Mouse (Mus musculus) small intestine, adult 2 months (tissue): Measurements from ENCODE around the gene Nos1. TPM values are rescaled to one million over a fixed set of nuclear protein-coding genes. Genes with fewer than 3 reads are reported as not detected.
A peak's percentile ranks its signal among the peaks of the same experiment; 100 is the strongest.

Experiments used
- H3K27ac ChIP-seq: fragments of 200-500 bp; 2 replicates; pipeline ENCODE4 v1.5.1; 2012; ENCODE audit warnings: low read depth, low read length, control low read depth, inconsistent platforms; ENCODE audit not compliant: insufficient read depth
- H3K27me3 ChIP-seq: fragments of 200-500 bp; 2 replicates; pipeline ENCODE4 v1.6.1; 2012; ENCODE audit warnings: mild to moderate bottlenecking, moderate library complexity, low read length, inconsistent platforms; ENCODE audit not compliant: control insufficient read depth, insufficient read depth
- H3K36me3 ChIP-seq: fragments of 200-500 bp; 2 replicates; pipeline ENCODE4 v1.6.1; 2012; ENCODE audit warnings: mild to moderate bottlenecking, low read length, control low read depth, inconsistent platforms; ENCODE audit not compliant: control insufficient read depth, insufficient read depth
- H3K4me1 ChIP-seq: fragments of 200-500 bp; 2 replicates; pipeline ENCODE4 v1.6.1; 2012; ENCODE audit warnings: low read length, inconsistent platforms, mixed read lengths; ENCODE audit not compliant: control insufficient read depth, insufficient read depth, insufficient read length
- H3K4me3 ChIP-seq: fragments of 200-500 bp; 2 replicates; pipeline ENCODE4 v1.5.1; 2012; ENCODE audit warnings: low read depth, mild to moderate bottlenecking, control low read depth, inconsistent platforms, low read length, moderate library complexity
- CTCF ChIP-seq: fragments of 200-500 bp; IDR thresholded peaks from 2 replicates; pipeline ENCODE4 v1.5.1; 2012; ENCODE audit warnings: low read depth, mild to moderate bottlenecking, control low read depth, inconsistent platforms, low read length, moderate library complexity, mixed read lengths; ENCODE audit not compliant: insufficient replicate concordance, insufficient read length; ENCODE audit errors: extremely low read depth
- POLR2A ChIP-seq: fragments of 200-500 bp; IDR thresholded peaks from 2 replicates; pipeline ENCODE4 v1.6.1; 2012; ENCODE audit warnings: low read depth, mild to moderate bottlenecking, control low read depth, inconsistent platforms, low read length, moderate library complexity
- WGBS: fragments of 180-500 bp; shearing (Covaris S2); methylation state at CpG from one replicate; pipeline ENCODE4 v1.1.7; 2018; 5-methylcytosine and 5-hydroxymethylcytosine counted together
- polyA plus RNA-seq: library from polyadenylated mRNA; depleted of rRNA; stranded (reverse); fragments of >200 nt; gene quantifications from 2 replicates; pipeline ENCODE4 v1.2.3, GENCODE M21; 2012

Nos1 gene
- polyA plus RNA-seq, 1 experiment, result 0.65 TPM

GRCm38 (mm10) chr5:117976263-117976656, 195.4 kb downstream of the Nos1 start:
- H3K27me3 ChIP-seq, result no peaks in the 10 kb centered on the region
- no peak overlapping the region for H3K27ac ChIP-seq
- peaks cover 4% of the 10 kb centered on the region for H3K4me1 ChIP-seq
- no peaks in the 10 kb centered on the region; the same call in 1 of the 2 replicates for H3K36me3 ChIP-seq
- peak overlapping the region; percentile 92 for H3K4me3 ChIP-seq
- TF ChIP-seq CTCF (no peak), POLR2A (no peak)
- 24% methylated on average over 19 of the region's 19 CpGs for WGBS

DNA sequence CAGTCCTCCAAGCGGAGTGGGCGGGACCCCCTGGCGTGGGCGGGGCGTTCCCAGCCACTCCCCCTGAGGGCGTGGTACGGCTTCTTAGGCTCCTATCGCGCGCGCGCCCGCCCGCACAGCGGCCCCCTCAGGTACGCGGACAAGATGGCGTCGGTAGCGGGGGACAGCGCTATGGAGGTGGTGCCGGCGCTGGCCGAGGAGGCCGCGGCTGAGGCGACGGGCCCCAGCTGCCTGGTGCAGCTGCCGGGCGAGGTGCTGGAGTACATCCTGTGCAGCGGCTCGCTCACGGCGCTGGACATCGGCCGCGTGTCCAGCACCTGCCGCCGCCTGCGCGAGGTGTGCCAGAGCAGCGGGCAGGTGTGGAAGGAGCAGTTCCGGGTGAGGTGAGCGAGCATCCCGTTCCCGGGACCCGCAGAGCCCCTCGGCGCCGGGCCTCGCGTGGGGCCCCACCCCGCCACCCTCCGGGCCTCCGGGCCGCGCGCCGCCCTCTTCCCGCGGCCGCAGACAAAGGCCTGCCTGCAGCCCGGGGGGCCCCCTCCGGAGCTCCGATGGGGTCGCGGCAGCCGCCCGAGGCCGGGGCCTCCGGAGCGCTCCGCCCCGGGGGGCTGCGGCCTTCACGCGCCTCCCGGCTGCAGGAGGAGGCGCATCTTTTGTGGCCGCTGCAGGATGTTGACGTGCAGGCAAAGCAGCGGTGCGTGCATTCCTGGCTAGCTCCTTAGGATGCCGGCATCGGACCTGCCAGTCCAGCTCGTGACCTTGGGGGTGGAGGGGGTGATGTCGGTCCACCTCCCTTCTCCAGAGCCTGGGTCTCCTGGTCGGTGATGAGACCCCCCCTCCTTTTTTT, 196.0 kb downstream of the Nos1 start, which contains the start of gene Fbxo21:
Gene Fbxo21 (plus strand): TSS at position 74 of the 844 bp plus-strand sequence.
- WGBS, result under 1% methylated on average over 87 of the region's 88 CpGs
- Histone ChIP-seq H3K4me3 (peak within 1 kb of the TSS; percentile 92), H3K27ac (no peak within 1 kb of the TSS), H3K4me1 (peaks cover 4% of the 10 kb centered on the region), H3K36me3 (no peaks in the 10 kb centered on the region; the same call in 1 of the 2 replicates), H3K27me3 (no peaks in the 10 kb centered on the region)
- TF ChIP-seq POLR2A, result no peak; the same call in 1 of the 2 replicates
- TF ChIP-seq CTCF, result no peak

DNA sequence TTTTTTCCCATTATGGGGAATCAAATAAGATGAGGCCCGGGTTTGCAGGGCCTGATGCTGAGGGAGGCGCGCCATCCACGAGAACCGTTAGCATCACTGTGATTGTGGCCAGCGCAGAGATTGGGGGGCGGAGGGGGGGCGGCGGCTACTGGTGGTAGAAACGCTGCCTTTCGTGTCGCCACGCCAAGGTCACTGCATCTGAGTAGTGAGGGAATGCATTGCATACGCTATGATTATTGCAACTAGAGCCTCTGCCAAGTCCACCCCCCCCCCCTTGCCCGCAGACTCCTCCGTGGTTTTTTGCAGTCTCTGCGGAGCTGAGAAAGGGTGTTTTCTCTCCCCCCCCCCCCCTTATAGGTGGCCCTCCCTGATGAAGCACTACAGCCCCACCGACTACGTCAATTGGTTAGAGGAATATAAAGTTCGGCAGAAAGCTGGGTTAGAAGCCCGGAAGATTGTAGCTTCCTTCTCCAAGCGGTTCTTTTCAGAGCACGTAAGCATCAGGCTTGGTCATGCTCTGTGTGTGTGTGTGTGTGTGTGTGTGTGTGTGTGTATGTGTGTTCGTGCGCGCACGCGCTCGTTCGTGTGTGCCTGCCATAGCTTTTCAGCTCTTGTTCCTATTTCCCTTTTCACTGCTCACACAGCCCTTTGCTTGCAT, 196.8 kb downstream of the Nos1 start:
- no peaks in the 10 kb centered on the region for H3K27me3 ChIP-seq
- no peak for TF ChIP-seq CTCF
- TF ChIP-seq POLR2A, result no peak
- H3K27ac ChIP-seq, result no peak overlapping the region
- WGBS, result 21% methylated on average over 30 of the region's 30 CpGs
- H3K4me1 ChIP-seq, result peaks cover 4% of the 10 kb centered on the region
- H3K36me3 ChIP-seq, result no peaks in the 10 kb centered on the region; the same call in 1 of the 2 replicates
- peak overlapping the region; percentile 92 for H3K4me3 ChIP-seq

DNA sequence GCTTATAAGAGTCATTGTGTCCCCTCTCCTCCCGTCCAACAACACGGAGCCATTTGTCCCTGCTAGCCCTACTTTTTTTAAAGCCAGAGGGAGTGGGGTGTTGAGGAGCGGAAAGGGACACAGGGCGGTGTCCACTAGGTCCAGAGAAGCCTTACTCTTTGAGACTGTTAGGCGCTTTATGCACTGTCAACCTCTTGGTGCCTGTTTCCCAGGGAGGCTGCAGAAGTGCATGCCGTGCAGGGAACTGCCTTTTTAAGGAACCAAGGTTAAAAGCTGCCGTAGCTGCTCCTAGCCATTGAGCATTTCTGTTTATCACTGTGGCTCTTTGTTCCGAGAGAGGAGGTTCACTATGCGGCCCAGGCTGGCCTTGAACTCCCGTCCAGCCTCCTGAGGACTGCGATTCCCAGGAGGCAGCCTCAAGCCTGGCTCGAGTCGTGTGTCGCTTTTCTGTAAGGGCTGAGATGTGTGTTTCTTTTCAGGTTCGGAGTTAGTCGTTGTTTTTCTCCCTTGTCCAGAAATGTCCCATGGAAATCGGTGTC, 197.4 kb downstream of the Nos1 start:
- no peak overlapping the region for H3K27ac ChIP-seq
- TF ChIP-seq CTCF (no peak), POLR2A (no peak)
- 71% methylated on average over 17 of the region's 17 CpGs for WGBS

DNA sequence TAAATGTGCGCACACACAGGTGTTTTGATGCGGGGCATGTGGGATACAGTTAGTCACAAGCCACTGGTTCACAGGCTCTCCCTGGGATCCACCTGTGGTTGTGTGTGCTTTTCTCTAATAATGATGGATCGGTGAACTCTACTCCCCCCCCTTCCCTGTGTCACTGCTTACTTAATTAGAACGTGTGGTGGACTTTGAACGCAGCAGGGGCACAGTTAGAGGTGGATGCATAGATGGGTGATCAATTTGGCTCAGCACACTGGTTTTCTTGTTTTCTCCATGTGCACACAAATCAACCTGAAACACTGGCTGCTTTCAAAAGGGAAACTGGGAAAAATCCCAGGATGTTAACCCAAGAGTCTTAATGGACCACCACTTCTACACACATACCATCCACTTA, 198.2 kb downstream of the Nos1 start:
- Histone ChIP-seq H3K36me3 (no peaks in the 10 kb centered on the region; the same call in 1 of the 2 replicates), H3K4me1 (peaks cover 4% of the 10 kb centered on the region), H3K27me3 (no peaks in the 10 kb centered on the region), H3K27ac (no peak overlapping the region), H3K4me3 (no peak overlapping the region)
- no peak for TF ChIP-seq POLR2A
- TF ChIP-seq CTCF, result no peak
- WGBS, result 35% methylated on average over 5 of the region's 5 CpGs

More for the DNA sequence above, 197.4 kb downstream of the Nos1 start:
- Histone ChIP-seq H3K27me3 (no peaks in the 10 kb centered on the region), H3K36me3 (no peaks in the 10 kb centered on the region; the same call in 1 of the 2 replicates), H3K4me3 (peak overlapping the region; percentile 24), H3K4me1 (peaks cover 4% of the 10 kb centered on the region)

GRCm38 (mm10) chr5:117980921-117981320, 200.1 kb downstream of the Nos1 start:
- 83% methylated on average over 8 of the region's 8 CpGs for WGBS
- Histone ChIP-seq H3K27me3 (no peaks in the 10 kb centered on the region), H3K36me3 (no peaks in the 10 kb centered on the region; the same call in 1 of the 2 replicates), H3K4me1 (peaks cover 4% of the 10 kb centered on the region), H3K27ac (no peak overlapping the region), H3K4me3 (no peak overlapping the region)
- no peak for TF ChIP-seq CTCF

- WGBS, result 74% methylated on average over 5 of the region's 5 CpGs
- no peaks in the 10 kb centered on the region for H3K27me3 ChIP-seq
- no peaks in the 10 kb centered on the region; the same call in 1 of the 2 replicates for H3K36me3 ChIP-seq
- no peak for TF ChIP-seq POLR2A
- no peak for TF ChIP-seq CTCF
- H3K4me3 ChIP-seq, result no peak overlapping the region
- no peak overlapping the region for H3K27ac ChIP-seq
- peaks cover 4% of the 10 kb centered on the region for H3K4me1 ChIP-seq
These were observed 201.1 kb downstream of the Nos1 start for GRCm38 (mm10) chr5:117981943-117982342.
